Mouse (Mus musculus) midbrain, embryonic 15.5 days (tissue): ENCODE measurements at regions not wholly inside any gene's neighbourhood (a gene's known extent, or its start where the extent isn't known, plus 50 kb on each side); places are given as distances from the start of the nearest gene placed in this dataset.

Source experiments
- ATAC-seq: fragments of 200-750 bp; cut with Nextera tagmentation; replicated peaks from 2 replicates; pipeline ENCODE4 v1.8.0; 2017; ENCODE audit warnings: moderate TSS enrichment
- H3K27ac ChIP-seq: fragments of 300-500 bp; sonication (generic); 2 replicates; pipeline ENCODE4 v1.5.1; 2015; ENCODE audit warnings: mild to moderate bottlenecking, inconsistent platforms
- H3K27me3 ChIP-seq: fragments of 300-500 bp; sonication (generic); replicated peaks from 2 replicates; pipeline ENCODE4 v1.6.1; 2015; ENCODE audit warnings: inconsistent platforms
- H3K36me3 ChIP-seq: fragments of 300-500 bp; sonication (generic); replicated peaks from 2 replicates; pipeline ENCODE4 v1.6.1; 2015; ENCODE audit warnings: inconsistent platforms
- H3K4me1 ChIP-seq: fragments of 300-500 bp; sonication (generic); 2 replicates; pipeline ENCODE4 v1.6.1; 2015; ENCODE audit warnings: inconsistent platforms
- H3K4me2 ChIP-seq: fragments of 300-500 bp; sonication (generic); 2 replicates; pipeline ENCODE4 v1.6.1; 2015; ENCODE audit warnings: inconsistent platforms, mild to moderate bottlenecking, moderate library complexity
- H3K4me3 ChIP-seq: fragments of 300-500 bp; sonication (generic); 2 replicates; pipeline ENCODE4 v1.5.1; 2015; ENCODE audit warnings: mild to moderate bottlenecking, inconsistent platforms
- H3K9ac ChIP-seq: fragments of 300-500 bp; sonication (generic); 2 replicates; pipeline ENCODE4 v1.6.1; 2015; ENCODE audit warnings: mild to moderate bottlenecking, inconsistent platforms
- H3K9me3 ChIP-seq: fragments of 300-500 bp; sonication (generic); 2 replicates; pipeline ENCODE4 v1.6.1; 2016; ENCODE audit warnings: inconsistent platforms
- WGBS: fragments of 180-500 bp; shearing (Covaris S2); methylation state at CpG from one replicate; pipeline ENCODE4 v1.1.7; 2015; ENCODE audit warnings: mixed read lengths; 5-methylcytosine and 5-hydroxymethylcytosine counted together

- Histone ChIP-seq H3K9me3 (no peaks in the 10 kb centered on the region), H3K36me3 (no peaks in the 10 kb centered on the region), H3K9ac (no peak overlapping the region), H3K4me3 (no peak overlapping the region), H3K4me2 (no peak overlapping the region), H3K27me3 (no peaks in the 10 kb centered on the region), H3K27ac (no peak overlapping the region), H3K4me1 (no peaks in the 10 kb centered on the region)
- ATAC-seq, result no peak
- WGBS, result 84% methylated on average over 4 of the region's 4 CpGs
Observed at GRCm38 (mm10) chr17:85906597-85907187, 218.6 kb upstream of the Six2 start.

GRCm38 (mm10) chr17:85902575-85902974 is 214.5 kb upstream of the Six2 start:
- no peaks in the 10 kb centered on the region for H3K36me3 ChIP-seq
- H3K9me3 ChIP-seq, result no peaks in the 10 kb centered on the region
- WGBS, result 76% methylated on average over 2 of the region's 2 CpGs
- H3K4me1 ChIP-seq, result no peaks in the 10 kb centered on the region
- H3K27me3 ChIP-seq, result no peaks in the 10 kb centered on the region
- H3K4me2 ChIP-seq, result no peak overlapping the region
- ATAC-seq, result no peak
- H3K4me3 ChIP-seq, result no peak overlapping the region
- no peak overlapping the region for H3K27ac ChIP-seq
- H3K9ac ChIP-seq, result no peak overlapping the region

- Histone ChIP-seq H3K4me1 (no peaks in the 10 kb centered on the region), H3K9me3 (no peaks in the 10 kb centered on the region), H3K27me3 (no peaks in the 10 kb centered on the region), H3K4me3 (no peak overlapping the region), H3K27ac (no peak overlapping the region), H3K36me3 (no peaks in the 10 kb centered on the region), H3K4me2 (no peak overlapping the region), H3K9ac (no peak overlapping the region)
- no peak for ATAC-seq
- 66% methylated on average over 6 of the region's 6 CpGs for WGBS
Observed at GRCm38 (mm10) chr17:85899096-85899495, 211.0 kb upstream of the Six2 start.

- Histone ChIP-seq H3K36me3 (no peaks in the 10 kb centered on the region), H3K4me1 (no peaks in the 10 kb centered on the region), H3K27ac (no peak overlapping the region), H3K4me2 (no peak overlapping the region), H3K27me3 (no peaks in the 10 kb centered on the region), H3K9me3 (no peaks in the 10 kb centered on the region), H3K9ac (no peak overlapping the region), H3K4me3 (no peak overlapping the region)
- ATAC-seq, result no peak
- WGBS, result 50% methylated on average over 5 of the region's 5 CpGs
Observed at GRCm38 (mm10) chr17:85895978-85896377, 207.9 kb upstream of the Six2 start.

GRCm38 (mm10) chr17:85891243-85891642 is 203.2 kb upstream of the Six2 start:
- WGBS, result 79% methylated on average over 2 of the region's 2 CpGs
- H3K4me3 ChIP-seq, result no peak overlapping the region
- no peak overlapping the region for H3K9ac ChIP-seq
- H3K4me1 ChIP-seq, result peaks cover 2% of the 10 kb centered on the region; the same call in 1 of the 2 replicates
- H3K27ac ChIP-seq, result no peak overlapping the region
- H3K27me3 ChIP-seq, result no peaks in the 10 kb centered on the region
- H3K4me2 ChIP-seq, result no peak overlapping the region
- H3K36me3 ChIP-seq, result no peaks in the 10 kb centered on the region
- ATAC-seq, result no peak
- no peaks in the 10 kb centered on the region for H3K9me3 ChIP-seq

GRCm38 (mm10) chr17:85889746-85890532 is 201.9 kb upstream of the Six2 start:
- Histone ChIP-seq H3K9ac (no peak overlapping the region), H3K4me3 (no peak overlapping the region), H3K9me3 (no peaks in the 10 kb centered on the region), H3K4me1 (peaks cover 4% of the 10 kb centered on the region; the same call in 1 of the 2 replicates), H3K36me3 (no peaks in the 10 kb centered on the region), H3K27ac (no peak overlapping the region), H3K4me2 (no peak overlapping the region), H3K27me3 (no peaks in the 10 kb centered on the region)
- WGBS, result 94% methylated on average over 18 of the region's 18 CpGs
- ATAC-seq, result no peak

- H3K9ac ChIP-seq, result no peak overlapping the region
- no peak for ATAC-seq
- no peak overlapping the region for H3K4me2 ChIP-seq
- H3K27me3 ChIP-seq, result no peaks in the 10 kb centered on the region
- peaks cover 4% of the 10 kb centered on the region; the same call in 1 of the 2 replicates for H3K4me1 ChIP-seq
- no peaks in the 10 kb centered on the region for H3K9me3 ChIP-seq
- WGBS, result 91% methylated on average over 10 of the region's 10 CpGs
- no peak overlapping the region for H3K27ac ChIP-seq
- no peak overlapping the region for H3K4me3 ChIP-seq
- no peaks in the 10 kb centered on the region for H3K36me3 ChIP-seq
Observed at GRCm38 (mm10) chr17:85888568-85889398, 200.7 kb upstream of the Six2 start.

GRCm38 (mm10) chr17:85886675-85887074 is 198.6 kb upstream of the Six2 start:
- no peak overlapping the region for H3K27ac ChIP-seq
- no peak overlapping the region for H3K4me3 ChIP-seq
- no peaks in the 10 kb centered on the region for H3K9me3 ChIP-seq
- peaks cover 4% of the 10 kb centered on the region; the same call in 1 of the 2 replicates for H3K4me1 ChIP-seq
- ATAC-seq, result no peak
- 90% methylated on average over 6 of the region's 6 CpGs for WGBS
- H3K9ac ChIP-seq, result no peak overlapping the region
- H3K36me3 ChIP-seq, result no peaks in the 10 kb centered on the region
- no peaks in the 10 kb centered on the region for H3K27me3 ChIP-seq
- H3K4me2 ChIP-seq, result no peak overlapping the region

GRCm38 (mm10) chr17:85886237-85886636 is 198.2 kb upstream of the Six2 start:
- Histone ChIP-seq H3K36me3 (no peaks in the 10 kb centered on the region), H3K4me2 (no peak overlapping the region), H3K4me1 (peaks cover 4% of the 10 kb centered on the region; the same call in 1 of the 2 replicates), H3K9me3 (no peaks in the 10 kb centered on the region), H3K27ac (no peak overlapping the region), H3K9ac (no peak overlapping the region), H3K27me3 (no peaks in the 10 kb centered on the region), H3K4me3 (no peak overlapping the region)
- ATAC-seq, result no peak
- 58% methylated on average over 4 of the region's 4 CpGs for whole genome bisulfite sequencing

- H3K9me3 ChIP-seq, result no peaks in the 10 kb centered on the region
- H3K27ac ChIP-seq, result no peak overlapping the region
- 44% methylated on average over 8 of the region's 8 CpGs for WGBS
- H3K4me1 ChIP-seq, result peaks cover 4% of the 10 kb centered on the region; the same call in 1 of the 2 replicates
- no peak for ATAC-seq
- no peak overlapping the region for H3K4me3 ChIP-seq
- H3K4me2 ChIP-seq, result no peak overlapping the region
- H3K27me3 ChIP-seq, result no peaks in the 10 kb centered on the region
- H3K9ac ChIP-seq, result no peak overlapping the region
- no peaks in the 10 kb centered on the region for H3K36me3 ChIP-seq
Observed at GRCm38 (mm10) chr17:85881636-85882170, 193.6 kb upstream of the Six2 start.

GRCm38 (mm10) chr17:85881046-85881445 is 193.0 kb upstream of the Six2 start:
- 71% methylated on average over 5 of the region's 5 CpGs for WGBS
- peaks cover under 1% of the 10 kb centered on the region; the same call in 1 of the 2 replicates for H3K4me1 ChIP-seq
- no peak overlapping the region for H3K4me3 ChIP-seq
- no peak for ATAC-seq
- H3K36me3 ChIP-seq, result no peaks in the 10 kb centered on the region
- H3K27ac ChIP-seq, result no peak overlapping the region
- H3K9ac ChIP-seq, result no peak overlapping the region
- H3K27me3 ChIP-seq, result no peaks in the 10 kb centered on the region
- no peak overlapping the region for H3K4me2 ChIP-seq
- no peaks in the 10 kb centered on the region for H3K9me3 ChIP-seq

GRCm38 (mm10) chr17:85877426-85877825 is 189.4 kb upstream of the Six2 start:
- 39% methylated on average over 3 of the region's 3 CpGs for WGBS
- Histone ChIP-seq H3K4me2 (no peak overlapping the region), H3K9me3 (no peaks in the 10 kb centered on the region), H3K36me3 (no peaks in the 10 kb centered on the region), H3K27me3 (0 out of 2 replicates have a peak, but pooled peaks cover 3% of the 10 kb centered on the region), H3K4me1 (peaks cover 12% of the 10 kb centered on the region), H3K4me3 (no peak overlapping the region), H3K27ac (no peak overlapping the region), H3K9ac (no peak overlapping the region)
- no peak for ATAC-seq
